Mouse (Mus musculus): Measurements from ENCODE around the gene Trub2. TPM values are rescaled to one million over a fixed set of nuclear protein-coding genes. Genes with fewer than 3 reads are reported as not detected.
A peak's percentile ranks its signal among the peaks of the same experiment; 100 is the strongest.

Gene Trub2
- polyA plus RNA-seq, 1 experiment: 33.3 TPM

DNA sequence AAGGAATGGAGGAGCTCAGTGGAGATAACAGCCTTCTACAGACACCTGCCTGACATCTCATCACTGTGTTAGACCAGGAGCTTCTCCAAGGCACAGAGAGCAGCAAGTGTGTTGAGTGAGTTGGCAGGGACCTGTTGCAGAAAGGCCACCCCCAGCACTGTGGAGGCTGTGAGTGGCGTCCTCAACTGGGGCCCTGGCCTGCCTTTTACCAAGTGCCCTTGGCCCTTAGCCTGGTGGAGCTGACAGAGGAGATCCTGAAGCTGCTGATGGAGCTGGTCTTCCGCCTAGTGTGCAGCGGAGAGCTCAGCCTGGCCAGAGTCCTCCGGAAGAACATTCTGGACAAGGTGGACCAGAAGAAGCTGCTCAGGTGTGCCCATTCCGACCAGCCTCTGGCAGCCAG lies 55.0 kb downstream of the Trub2 start:
- H3K27ac ChIP-seq (ENCODE audit: insufficient read depth, low read length): no peak overlapping the region
- no peak overlapping the region for H3K4me3 ChIP-seq (ENCODE audit: insufficient read depth, low read length)
- H3K4me1 ChIP-seq (ENCODE audit: control insufficient read depth, insufficient read depth, low read length): peaks cover 9% of the 10 kb centered on the region; the same call in 1 of the 2 replicates
- no peak for TF ChIP-seq CTCF (IDR thresholded peaks at IDR 0.05; ENCODE audit: borderline replicate concordance, insufficient read depth, low read length)
- no peak for TF ChIP-seq POLR2A (IDR thresholded peaks at IDR 0.05; ENCODE audit: low read depth, low read length)

DNA sequence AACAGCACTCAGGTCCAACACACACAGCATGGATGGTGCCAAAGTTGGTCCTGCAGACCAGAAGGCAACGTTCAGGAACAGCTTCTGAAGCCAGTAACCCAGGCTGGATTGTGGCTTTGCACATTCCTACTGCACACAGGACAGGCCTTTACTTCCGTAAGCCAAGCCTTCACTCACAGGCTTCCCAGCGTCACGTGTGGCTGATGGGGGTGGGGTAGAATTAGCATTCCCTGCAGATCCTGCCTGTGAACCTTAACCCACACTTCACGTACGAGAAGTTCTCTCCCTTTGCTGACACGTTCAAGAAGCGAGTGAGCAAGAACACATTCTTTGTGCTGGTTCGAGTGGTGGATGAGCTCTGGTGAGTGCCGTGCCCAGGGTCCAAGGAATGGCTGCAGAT lies 55.7 kb downstream of the Trub2 start:
- Histone ChIP-seq H3K4me3 (ENCODE audit: insufficient read depth, low read length) (no peak overlapping the region), H3K27ac (ENCODE audit: insufficient read depth, low read length) (no peak overlapping the region), H3K4me1 (ENCODE audit: control insufficient read depth, insufficient read depth, low read length) (peaks cover 9% of the 10 kb centered on the region; the same call in 1 of the 2 replicates)
- TF ChIP-seq CTCF (IDR thresholded peaks at IDR 0.05; ENCODE audit: borderline replicate concordance, insufficient read depth, low read length) (no peak), POLR2A (IDR thresholded peaks at IDR 0.05; ENCODE audit: low read depth, low read length) (no peak)

DNA sequence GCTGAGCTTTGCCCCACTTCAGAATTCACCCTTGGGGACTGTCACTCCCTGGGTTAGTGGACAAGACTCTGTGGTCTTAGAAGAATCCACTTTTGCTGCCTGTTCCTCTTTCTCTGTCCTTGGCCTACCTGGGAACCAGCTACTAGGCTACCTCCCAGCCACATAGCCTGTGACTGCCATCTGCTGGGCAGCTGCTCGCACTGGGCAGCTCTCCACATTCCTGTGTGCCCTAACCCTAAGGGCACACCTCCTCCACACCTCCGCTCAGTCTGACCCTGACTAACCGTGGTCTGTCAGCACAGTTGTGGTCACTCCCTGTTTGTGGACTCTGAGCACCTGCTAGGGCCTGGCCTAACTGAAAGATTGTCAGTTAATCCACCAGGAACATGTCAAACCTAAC lies 56.8 kb downstream of the Trub2 start:
- TF ChIP-seq CTCF (IDR thresholded peaks at IDR 0.05; ENCODE audit: borderline replicate concordance, insufficient read depth, low read length): peak; percentile 81; the same call in 1 of the 2 replicates
- no peak for TF ChIP-seq POLR2A (IDR thresholded peaks at IDR 0.05; ENCODE audit: low read depth, low read length)

DNA sequence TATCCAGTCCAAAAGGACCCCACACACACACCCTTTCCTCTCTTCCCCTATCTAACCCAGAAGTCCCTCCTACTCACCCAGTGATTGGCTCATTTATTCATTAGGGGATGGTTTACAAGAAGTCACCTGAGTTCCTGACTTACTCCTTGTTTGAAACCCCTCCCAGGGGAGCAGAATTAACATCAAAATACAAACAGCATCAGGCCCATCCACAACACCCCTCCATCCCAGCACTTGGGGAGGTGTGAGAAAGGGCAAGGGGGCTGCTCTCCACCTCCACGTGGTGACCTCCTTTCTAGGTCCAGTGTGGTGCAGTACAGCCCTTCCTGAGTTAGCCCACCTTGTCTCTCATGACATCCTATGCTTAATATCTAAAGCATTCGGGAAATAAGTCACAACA lies 58.8 kb downstream of the Trub2 start:
- H3K27ac ChIP-seq (ENCODE audit: insufficient read depth, low read length): peak overlapping the region; percentile 23
- TF ChIP-seq CTCF (IDR thresholded peaks at IDR 0.05; ENCODE audit: borderline replicate concordance, insufficient read depth, low read length) (no peak), POLR2A (IDR thresholded peaks at IDR 0.05; ENCODE audit: low read depth, low read length) (no peak)
- H3K4me3 ChIP-seq (ENCODE audit: insufficient read depth, low read length): no peak overlapping the region
- H3K4me1 ChIP-seq (ENCODE audit: control insufficient read depth, insufficient read depth, low read length): peaks cover 9% of the 10 kb centered on the region; the same call in 1 of the 2 replicates

More for the DNA sequence above, 56.8 kb downstream of the Trub2 start:
- H3K4me1 ChIP-seq (ENCODE audit: control insufficient read depth, insufficient read depth, low read length): peaks cover 9% of the 10 kb centered on the region; the same call in 1 of the 2 replicates
- H3K4me3 ChIP-seq (ENCODE audit: insufficient read depth, low read length): no peak overlapping the region
- H3K27ac ChIP-seq (ENCODE audit: insufficient read depth, low read length): no peak overlapping the region

DNA sequence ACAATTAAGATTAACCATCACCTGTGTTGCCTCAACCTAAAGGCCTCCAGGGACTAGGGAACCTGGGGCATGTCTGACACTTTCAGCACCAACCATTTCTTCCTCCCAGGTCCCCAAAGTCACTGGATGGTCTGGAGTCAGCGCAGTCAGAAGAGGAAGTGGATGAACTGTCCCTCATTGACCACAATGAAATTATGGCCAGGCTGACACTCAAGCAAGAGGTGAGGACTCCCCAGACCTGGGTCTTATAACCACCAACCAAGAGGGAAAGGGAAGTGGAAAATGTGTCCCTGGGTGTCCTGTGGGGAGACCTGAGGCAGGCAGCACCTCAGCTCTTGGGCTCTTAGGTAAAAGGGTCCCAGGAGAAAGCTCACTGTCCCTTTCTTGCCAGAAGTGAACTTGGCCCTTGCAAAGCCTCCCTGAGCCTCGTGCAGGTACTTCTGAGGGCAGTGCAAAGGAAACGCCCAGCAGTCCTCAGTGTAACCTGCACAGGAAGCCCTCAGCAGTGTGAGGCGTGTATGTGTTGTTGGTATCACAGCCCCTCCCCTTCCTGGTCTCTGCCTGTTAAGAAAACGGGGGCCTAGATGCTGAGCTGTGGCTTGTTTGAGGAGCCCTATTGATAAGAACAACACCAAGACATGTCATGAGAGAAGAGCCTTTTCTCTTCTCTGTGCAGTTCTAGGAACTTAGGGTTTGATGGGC lies 63.5 kb downstream of the Trub2 start:
- TF ChIP-seq CTCF (IDR thresholded peaks at IDR 0.05; ENCODE audit: borderline replicate concordance, insufficient read depth, low read length): no peak
- no peak for TF ChIP-seq POLR2A (IDR thresholded peaks at IDR 0.05; ENCODE audit: low read depth, low read length)
- Histone ChIP-seq H3K4me3 (ENCODE audit: insufficient read depth, low read length) (no peak overlapping the region), H3K4me1 (ENCODE audit: control insufficient read depth, insufficient read depth, low read length) (peaks cover 9% of the 10 kb centered on the region; the same call in 1 of the 2 replicates), H3K27ac (ENCODE audit: insufficient read depth, low read length) (no peak overlapping the region)

DNA sequence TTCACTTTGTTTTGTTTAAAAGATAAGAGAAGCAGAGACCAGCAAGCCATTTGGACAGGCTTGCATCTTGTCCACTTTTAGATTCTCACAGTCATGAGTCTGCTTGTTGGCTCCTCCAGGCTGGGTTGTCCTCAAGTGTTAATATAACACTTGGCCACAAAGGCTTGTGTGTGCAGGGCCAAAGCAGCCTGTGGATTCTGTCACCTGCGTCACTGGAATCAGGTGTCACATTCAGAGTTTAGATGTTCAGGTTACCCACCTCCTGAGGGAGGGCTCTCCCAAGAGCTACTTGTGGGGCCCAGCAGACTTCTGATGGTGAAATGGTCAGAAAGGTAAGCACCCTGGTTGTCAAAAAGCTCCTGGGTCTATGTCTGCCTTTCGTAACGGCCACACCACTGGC lies 65.2 kb downstream of the Trub2 start:
- TF ChIP-seq CTCF (IDR thresholded peaks at IDR 0.05; ENCODE audit: borderline replicate concordance, insufficient read depth, low read length) (no peak), POLR2A (IDR thresholded peaks at IDR 0.05; ENCODE audit: low read depth, low read length) (no peak)
- Histone ChIP-seq H3K4me1 (ENCODE audit: control insufficient read depth, insufficient read depth, low read length) (no peaks in the 10 kb centered on the region), H3K27ac (ENCODE audit: insufficient read depth, low read length) (no peak overlapping the region), H3K4me3 (ENCODE audit: insufficient read depth, low read length) (no peak overlapping the region)

DNA sequence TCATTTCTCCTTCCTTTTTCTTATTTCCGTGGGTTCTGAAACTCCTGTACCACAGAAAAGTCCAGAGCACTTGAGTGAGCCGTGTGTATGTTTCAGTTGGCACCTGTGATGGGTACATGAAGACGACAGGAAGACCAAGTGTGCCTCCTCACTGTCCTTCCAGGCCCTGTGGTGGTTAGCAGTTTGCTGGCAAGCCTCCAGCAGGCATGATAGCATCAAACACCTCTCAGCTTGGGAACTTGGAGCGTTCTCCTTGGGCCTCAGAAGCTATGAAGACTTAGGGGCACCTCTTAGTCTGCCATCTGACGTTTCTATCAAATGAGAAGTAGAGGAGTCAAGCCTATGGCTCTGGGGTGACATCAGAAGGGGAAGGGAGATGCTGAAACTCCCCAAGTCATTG lies 69.7 kb downstream of the Trub2 start:
- no peak overlapping the region for H3K4me3 ChIP-seq (ENCODE audit: insufficient read depth, low read length)
- TF ChIP-seq POLR2A (IDR thresholded peaks at IDR 0.05; ENCODE audit: low read depth, low read length): no peak
- no peak for TF ChIP-seq CTCF (IDR thresholded peaks at IDR 0.05; ENCODE audit: borderline replicate concordance, insufficient read depth, low read length)
- H3K27ac ChIP-seq (ENCODE audit: insufficient read depth, low read length): no peak overlapping the region
- H3K4me1 ChIP-seq (ENCODE audit: control insufficient read depth, insufficient read depth, low read length): peaks cover 9% of the 10 kb centered on the region

DNA sequence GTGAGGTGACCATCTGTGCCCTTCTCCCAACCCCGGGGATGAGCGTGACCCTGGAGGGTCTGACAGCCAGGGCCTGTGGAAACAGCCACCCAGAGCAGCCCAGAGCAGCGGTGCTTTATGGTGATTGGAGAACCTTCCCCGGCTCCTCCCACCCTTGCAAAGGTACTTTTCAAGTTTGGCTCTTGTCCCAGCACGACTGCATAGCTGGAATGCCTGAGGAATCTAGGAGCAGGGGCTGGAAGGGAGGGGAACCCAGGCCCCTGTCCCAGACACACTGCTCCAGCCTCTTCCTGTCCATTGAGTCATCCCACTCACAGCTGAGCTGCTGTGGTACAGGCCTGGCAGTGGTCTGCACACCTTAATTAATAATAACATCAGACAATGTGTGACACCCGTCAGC lies 71.6 kb downstream of the Trub2 start:
- Histone ChIP-seq H3K27ac (ENCODE audit: insufficient read depth, low read length) (peak overlapping the region; percentile 83), H3K4me3 (ENCODE audit: insufficient read depth, low read length) (no peak overlapping the region), H3K4me1 (ENCODE audit: control insufficient read depth, insufficient read depth, low read length) (peaks cover 17% of the 10 kb centered on the region)
- TF ChIP-seq POLR2A (IDR thresholded peaks at IDR 0.05; ENCODE audit: low read depth, low read length) (no peak), CTCF (IDR thresholded peaks at IDR 0.05; ENCODE audit: borderline replicate concordance, insufficient read depth, low read length) (no peak)

DNA sequence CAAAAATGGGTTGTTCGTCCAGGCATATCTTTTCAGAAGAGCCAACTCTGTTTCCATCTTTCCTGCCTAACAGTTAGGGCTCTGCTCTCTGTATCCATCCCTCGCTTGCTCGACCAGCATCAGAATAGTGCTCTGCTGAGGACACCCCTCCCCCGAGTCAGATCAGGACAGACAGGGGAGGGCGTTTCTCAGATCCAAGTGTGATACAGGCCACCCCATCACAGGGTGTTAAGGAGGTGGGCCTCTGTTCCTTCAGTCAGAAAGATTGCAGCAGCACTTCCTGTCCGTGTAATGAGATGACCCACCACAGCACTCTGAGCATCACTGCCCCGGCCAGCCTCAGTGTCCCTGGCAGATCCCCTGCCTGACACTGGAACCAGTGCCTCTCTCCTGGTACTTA lies 72.2 kb downstream of the Trub2 start:
- H3K27ac ChIP-seq (ENCODE audit: insufficient read depth, low read length): peak overlapping the region; percentile 83
- no peak overlapping the region for H3K4me3 ChIP-seq (ENCODE audit: insufficient read depth, low read length)
- TF ChIP-seq CTCF (IDR thresholded peaks at IDR 0.05; ENCODE audit: borderline replicate concordance, insufficient read depth, low read length) (no peak), POLR2A (IDR thresholded peaks at IDR 0.05; ENCODE audit: low read depth, low read length) (no peak)
- H3K4me1 ChIP-seq (ENCODE audit: control insufficient read depth, insufficient read depth, low read length): peaks cover 22% of the 10 kb centered on the region

DNA sequence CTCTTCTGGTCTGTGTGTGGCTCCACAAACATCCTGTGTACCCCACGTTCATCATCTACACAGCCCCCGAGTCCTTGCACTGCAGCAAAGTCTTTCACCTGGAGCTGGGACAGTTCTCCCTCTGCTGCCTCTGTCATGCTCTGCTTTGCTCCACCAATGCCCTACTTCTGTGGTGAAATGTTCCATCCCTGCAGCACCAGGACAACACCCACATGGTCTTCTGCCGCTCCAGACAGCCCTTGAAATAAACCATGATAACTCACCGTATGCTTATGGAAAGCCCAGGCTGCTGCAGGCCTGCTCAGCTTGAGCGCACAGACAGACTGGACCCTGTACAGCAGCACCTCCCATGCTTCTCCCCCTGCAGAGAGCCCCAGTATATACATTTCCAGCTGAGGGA lies 74.2 kb downstream of the Trub2 start:
- Histone ChIP-seq H3K4me1 (ENCODE audit: control insufficient read depth, insufficient read depth, low read length) (peaks cover 25% of the 10 kb centered on the region), H3K27ac (ENCODE audit: insufficient read depth, low read length) (no peak overlapping the region), H3K4me3 (ENCODE audit: insufficient read depth, low read length) (no peak overlapping the region)
- TF ChIP-seq POLR2A (IDR thresholded peaks at IDR 0.05; ENCODE audit: low read depth, low read length) (no peak), CTCF (IDR thresholded peaks at IDR 0.05; ENCODE audit: borderline replicate concordance, insufficient read depth, low read length) (no peak)
